Mouse (Mus musculus): ENCODE measurements around the gene Gnat3. TPM values are rescaled to one million over a fixed set of nuclear protein-coding genes. Genes with fewer than 3 reads are reported as not detected.

Gene Gnat3
- polyA plus RNA-seq (2017; shearing (Covaris generic)), result not detected

GRCm38 (mm10) chr5:17962249-17962648 is at the start of gene Gnat3:
Gene Gnat3, plus strand, starts transcription at chr5:17962549.

Other genes with a start within 250 kb of the Gnat3 start
- gene Cd36, start 73.7 kb upstream of the Gnat3 start, polyA plus RNA-seq (2017; shearing (Covaris generic)), result 1.0 TPM

Data from inflammation-experienced regulatory T-cells, adult 16 weeks (primary cell).